Mouse (Mus musculus) adrenal gland, postnatal 25 days (tissue): ENCODE measurements around the gene Olfml3. TPM values are rescaled to one million over a fixed set of nuclear protein-coding genes. Genes with fewer than 3 reads are reported as not detected.

Experiments used
- DNase-seq: peaks from one replicate; pipeline ENCODE4 v3.0.0; 2021; ENCODE audit warnings: mixed read lengths
- long read RNA-seq: library from polyadenylated mRNA; stranded (forward); transcript quantifications from one replicate; pipeline ENCODE4 v2.0.0, GENCODE M21; 2021
- total RNA-seq: library from RNA; stranded (reverse); gene quantifications from 2 replicates; pipeline ENCODE4 v1.2.3, GENCODE M21; 2021

Gene Olfml3
- 6.9 and 9.0 TPM in 2 replicates for total RNA-seq
- long read RNA-seq, full-length matches to known transcripts: 11 of 13 reads
- long read RNA-seq, partial matches to known transcripts: 0 of 13 reads
- long read RNA-seq, other reads (novel, unspliced or antisense): 2 of 13 reads

DNA sequence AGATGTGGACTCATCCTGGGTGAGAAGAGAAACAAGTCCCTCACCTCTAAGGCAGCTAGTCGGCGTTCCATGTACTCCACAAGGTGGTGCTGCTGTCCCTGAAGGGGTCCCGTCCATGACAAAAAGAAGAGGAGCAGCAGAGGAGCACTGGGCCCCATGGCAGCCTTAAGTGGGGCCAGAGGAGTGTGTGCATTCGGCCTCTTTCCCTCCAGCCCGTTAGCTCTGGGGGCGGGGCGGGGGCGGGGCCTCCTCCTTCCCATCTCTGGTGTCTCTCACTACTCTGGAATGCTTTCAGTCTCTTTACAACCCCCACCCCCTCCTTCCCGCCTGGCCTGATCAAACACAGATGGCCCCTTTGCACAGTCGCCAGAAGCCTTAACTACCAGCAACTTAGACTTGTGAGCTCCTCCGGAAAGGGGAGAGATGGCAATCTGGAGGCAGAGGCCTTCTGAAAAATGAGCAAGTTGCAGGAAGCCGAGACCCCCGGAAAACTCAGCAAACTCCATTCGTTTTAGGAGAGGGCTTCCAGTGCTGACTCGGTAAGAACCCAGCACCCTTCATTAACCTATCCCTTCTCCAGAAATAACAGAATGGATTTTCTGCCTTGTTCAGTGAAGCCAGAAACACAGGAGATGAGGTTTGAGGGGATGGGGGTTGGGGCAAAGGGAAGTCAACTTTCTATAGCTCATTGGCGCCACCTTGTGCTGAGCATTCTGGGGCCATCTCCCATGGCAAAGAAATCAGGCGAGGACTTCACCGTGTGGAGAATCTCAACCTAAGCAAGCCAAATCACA lies at the start of gene Olfml3:
Gene Olfml3, minus strand, starts transcription at position 224 of the 794 bp plus-strand sequence.
- DNase-seq: peak; percentile 87

DNA sequence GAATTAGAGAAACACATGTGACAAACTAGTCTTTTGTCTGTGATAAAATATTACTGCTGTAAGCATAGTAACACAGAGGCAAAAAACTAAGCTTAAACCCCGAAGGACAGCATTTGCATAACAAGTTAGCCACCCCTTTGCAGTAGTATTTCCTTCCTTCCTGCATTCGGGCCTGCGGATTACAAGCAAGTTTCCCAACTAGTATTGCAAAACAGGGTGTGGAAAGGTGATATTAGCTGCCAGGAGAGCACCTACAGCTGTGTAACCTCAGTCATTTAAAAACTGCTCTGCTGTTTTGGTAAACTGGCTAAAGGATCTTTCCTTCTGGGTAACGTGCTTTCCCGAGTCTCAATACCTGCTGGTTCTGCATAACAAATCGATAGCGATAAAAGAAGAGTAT lies 49.4 kb upstream of the Olfml3 start:
- no peak for DNase-seq

DNA sequence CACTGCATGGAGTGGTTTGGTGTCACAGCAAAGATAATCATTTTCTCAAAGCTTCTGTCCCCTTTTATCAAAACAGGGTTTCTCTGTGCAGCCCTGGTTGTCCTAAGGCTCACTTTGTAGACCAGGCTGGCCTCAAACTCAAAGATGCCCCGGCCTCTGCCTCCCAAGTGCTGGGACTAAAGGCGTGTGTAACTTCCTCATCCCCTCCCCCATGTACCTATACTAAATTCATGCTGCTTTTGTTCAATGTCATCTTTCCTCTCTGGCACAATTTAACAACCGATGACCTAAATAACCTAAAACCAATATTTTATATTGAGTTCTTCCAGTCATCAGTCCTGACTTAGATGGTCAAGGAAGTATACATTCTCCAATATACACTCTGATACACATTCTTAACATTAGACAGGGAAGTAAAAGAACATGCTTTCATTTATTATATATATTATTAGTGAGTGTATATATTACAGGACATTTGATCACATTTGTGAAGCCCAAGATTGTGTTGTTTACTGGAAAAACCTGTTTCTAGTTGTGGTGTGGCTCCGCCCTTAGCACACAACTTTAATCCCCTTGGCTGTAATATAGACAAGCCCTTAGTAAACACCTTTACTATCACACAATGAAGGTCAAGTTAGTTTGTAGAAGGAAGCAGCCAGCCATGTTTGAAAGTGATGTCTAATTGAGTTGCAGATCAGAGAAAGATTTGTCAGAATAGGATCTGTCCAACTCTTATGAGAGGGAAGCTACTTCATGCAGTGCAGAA lies 45.2 kb upstream of the Olfml3 start:
- DNase-seq: no peak

DNA sequence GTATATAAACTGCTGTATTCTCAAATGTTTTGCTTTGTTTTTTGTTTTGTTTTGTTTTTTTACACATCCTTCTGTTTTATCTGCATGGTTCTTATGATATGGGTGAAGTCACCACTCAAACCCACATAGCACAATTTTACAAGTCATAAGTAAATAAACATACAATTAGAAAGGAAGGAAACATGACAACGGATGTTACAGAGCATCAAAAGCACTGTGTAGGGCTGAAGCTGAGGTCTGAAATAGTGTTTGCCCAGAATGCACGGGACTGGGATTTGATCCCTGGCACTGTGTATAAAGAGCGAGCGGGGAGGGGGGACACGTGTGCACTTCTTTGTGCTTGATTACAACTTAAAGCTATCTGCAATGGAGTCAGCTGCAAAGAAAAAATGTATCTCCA lies 43.0 kb upstream of the Olfml3 start:
- no peak for DNase-seq

DNA sequence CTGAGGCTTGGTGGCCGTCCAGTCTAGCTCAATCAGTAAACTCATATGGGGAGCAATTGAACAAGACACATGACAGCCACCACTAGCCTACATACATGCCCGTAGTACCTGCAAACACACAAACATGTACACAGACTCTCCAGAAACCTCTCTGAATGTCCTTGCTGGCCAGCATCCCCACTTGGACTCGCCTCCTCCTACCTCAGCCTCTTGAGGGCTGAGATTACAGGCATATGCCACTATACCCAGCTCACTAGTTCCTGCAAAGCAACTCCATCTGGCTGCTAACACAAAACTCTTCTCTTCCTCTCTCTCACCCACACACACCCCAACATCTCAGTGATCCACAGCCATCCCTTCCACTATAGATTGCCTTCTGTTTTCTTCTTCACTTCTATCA lies 42.5 kb upstream of the Olfml3 start:
- no peak for DNase-seq

DNA sequence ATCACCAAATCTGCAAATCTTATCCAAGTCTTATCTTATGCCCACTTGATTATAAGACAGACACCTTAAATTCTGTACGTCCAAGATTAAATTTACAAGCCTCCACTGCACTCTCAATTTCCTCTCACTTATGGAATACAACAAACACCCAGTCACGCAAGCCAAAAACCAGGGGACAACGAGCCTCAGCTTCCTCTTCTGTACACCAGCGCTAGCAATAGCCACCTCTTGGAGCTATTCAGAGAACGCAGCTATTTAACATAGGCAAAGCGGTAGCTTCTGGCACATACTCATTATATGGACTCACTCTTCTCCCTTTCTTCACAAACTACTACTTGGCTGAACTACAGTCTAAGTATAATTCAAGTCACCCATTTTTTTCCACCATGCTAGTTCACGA lies 41.4 kb upstream of the Olfml3 start:
- no peak for DNase-seq

DNA sequence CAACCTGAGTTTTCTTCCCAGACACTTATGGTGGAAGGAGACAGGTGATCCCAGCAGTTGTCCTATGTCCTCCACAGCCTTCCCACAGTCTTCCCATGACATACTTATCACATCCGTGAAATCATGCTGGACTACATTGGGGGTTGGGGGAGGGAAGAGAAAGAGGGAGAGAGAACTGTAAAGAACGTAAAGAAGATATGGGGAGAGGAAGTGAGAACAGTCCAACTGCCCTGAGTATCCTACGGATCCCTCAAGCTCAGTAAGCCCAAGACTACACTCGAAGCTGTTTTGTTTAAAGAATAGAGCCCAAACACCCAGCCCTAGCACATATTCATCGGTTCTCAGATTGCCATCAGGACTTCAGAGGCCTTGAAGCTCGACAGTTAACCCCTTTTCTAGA lies 40.9 kb upstream of the Olfml3 start:
- no peak for DNase-seq

DNA sequence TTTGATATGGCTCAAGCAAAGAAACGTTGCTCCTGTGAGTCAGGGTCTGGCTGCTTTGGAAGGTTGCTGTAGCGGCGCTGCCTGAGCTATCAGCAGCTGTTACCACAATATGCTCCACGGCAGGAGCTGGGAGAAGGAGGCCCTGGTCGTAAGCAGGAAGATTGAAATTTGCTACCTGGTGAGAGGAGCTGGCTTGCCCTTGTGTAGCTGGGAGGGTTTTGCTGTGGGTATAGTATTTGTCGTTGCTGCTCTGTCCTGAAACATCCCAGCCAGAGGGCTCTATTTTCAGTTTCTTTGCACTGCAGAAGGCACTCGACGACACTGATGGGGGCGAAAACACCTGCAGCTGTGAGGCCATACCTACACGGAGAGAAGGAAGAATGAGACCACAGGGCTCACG lies 40.1 kb upstream of the Olfml3 start:
- no peak for DNase-seq

DNA sequence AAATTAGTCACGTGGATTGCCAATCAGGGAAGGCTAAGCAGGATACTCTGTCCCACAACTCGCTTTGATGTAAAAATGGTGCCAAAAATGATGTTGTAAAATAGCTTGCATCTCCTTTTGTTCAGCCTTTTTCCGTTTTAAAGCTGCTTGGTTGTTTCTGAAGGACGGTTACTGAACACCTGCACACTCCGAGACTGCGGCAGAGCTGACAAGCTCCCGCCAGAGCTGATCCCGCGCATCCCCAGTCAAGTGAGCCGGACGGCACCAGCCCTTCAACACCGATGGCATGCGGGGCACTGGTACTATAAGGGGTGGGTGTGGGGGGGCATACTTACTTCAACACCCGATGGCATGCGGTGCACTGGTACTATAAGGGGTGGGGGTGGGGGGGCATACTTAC lies 36.2 kb upstream of the Olfml3 start:
- DNase-seq: no peak

DNA sequence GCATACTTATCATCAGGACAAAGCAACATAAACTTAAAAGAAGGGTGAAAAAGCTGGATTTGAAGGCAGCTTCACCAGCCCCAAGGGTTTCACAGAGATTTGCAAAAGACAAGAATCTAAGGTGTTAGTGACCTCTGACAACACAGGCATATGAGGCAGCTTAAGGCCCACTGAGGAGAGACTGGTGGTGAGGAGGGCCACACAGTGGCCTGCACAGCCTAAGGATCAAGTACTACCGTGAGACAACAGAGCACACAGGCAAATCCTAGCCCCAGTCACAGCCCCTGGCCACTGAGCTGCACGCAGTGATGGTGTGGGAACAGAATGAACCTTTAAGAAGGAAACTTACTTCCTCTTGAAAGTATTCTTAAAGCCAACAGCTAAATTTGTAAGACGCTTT lies 35.7 kb upstream of the Olfml3 start:
- no peak for DNase-seq

DNA sequence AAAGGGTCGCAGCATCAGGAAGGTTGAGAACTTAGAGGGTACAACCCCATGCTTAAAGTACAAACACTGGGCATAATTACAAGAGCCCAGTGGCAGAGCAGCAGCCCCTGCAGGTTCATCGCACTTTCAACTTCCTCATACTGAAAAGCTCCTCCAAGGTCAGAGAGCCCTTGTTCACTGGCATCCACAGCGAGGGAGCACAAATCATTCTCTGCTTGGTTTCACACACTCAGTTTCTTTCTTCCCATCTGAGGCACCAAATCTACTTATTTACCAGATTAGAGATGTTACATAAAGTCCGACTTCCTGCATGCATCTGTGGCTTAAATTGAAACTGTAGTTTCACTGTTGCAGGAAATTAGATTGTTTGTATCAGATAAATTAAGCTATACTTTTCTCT lies 35.0 kb upstream of the Olfml3 start:
- DNase-seq: no peak

DNA sequence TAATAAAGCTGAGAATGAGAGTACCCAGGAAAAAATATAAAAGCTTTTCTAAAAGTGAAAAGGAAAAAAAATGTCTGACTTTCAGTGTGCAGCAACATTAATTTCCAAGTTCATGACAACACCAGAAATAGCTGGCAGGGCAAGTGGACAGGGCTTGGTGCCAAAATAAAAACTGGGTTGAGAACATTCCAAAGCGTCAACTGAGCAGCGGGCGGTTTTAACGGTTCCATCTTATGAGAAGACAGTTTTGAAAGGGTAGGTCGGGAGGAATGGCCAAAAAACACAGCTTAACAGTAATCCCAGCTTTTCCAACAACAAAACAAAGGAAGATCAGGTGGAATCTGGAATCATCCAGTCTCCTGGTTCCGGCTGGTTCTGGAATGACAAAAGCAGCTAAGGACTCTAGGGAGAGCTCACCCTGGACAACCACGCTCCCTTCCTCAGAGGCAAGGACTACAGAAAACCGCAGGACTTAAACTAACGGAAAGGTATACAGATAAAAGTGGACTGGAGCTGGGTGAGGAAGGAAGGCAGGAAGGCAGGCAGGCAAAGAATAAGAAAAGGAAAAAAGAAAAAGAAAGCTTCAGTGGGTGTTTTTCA lies 33.8 kb upstream of the Olfml3 start:
- peak; percentile 76 for DNase-seq

DNA sequence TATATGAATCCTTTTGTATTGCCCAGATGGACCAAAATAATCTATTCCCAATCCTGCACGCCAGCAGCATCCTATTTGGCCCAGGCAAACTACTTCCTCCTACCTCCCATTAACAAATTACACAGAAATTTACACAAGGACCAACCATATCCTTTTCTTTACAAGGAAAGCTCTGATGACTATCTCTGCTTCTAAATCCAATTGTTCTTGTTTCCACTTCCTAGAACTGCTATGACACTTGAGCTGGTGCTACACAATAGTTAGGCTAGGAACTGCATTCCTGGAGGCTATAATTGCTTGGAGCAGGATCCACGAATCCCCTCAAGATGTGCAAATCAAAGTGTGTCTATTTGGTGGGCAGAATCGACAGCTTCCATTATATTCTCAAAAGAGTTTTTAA lies 29.0 kb upstream of the Olfml3 start:
- DNase-seq: no peak

DNA sequence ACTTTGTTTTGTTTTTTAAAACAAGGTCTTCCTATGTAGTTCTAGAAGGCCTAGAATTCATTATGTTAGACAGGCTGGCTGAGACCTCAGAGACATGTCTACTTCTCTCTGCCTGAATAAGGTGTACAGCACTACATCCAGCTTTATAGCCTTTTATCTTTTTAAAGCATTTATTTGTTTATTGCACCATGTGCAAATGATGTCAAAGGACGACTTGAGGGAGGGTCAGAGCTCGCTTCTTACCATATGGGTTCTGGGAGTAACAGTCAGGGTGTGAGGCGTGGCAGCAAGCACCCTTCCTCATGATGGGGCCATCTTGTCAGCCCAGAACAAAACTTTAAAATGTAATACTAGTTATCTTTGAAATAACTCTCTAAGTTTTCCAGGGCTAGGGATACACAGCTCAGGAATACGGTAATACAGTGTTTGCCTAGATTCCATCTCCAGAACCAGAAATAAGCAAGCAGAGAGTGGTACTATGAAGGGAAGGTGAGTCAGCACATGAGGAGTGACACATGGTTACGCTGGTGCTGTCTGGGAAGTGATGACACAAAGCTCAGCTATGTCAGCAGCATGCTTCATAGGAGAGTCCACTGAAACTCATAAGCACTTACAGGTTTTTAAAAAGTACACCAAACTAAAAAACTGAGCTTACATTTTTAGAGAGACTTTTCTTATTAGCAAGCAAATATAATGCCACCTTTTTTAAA lies 21.6 kb upstream of the Olfml3 start:
- no peak for DNase-seq

DNA sequence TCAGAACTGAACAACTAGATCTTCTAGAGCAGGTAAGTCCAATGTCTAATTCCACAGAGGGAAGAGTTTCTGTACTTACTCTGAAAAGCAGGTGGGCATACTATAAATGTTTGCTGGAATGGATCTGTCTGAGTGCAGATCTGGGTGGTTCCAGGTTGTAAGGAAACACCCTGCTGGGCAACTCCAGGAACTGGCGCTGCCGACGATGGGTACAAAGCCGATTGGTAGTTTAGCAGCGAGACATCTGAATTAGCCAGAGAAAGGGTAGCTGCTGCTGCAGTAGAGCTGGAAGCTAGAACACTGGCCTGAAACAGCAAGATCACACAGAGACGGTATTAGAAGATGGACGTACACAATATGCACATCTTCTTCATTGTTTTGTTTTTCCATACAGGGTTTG lies 20.7 kb upstream of the Olfml3 start:
- DNase-seq: no peak

DNA sequence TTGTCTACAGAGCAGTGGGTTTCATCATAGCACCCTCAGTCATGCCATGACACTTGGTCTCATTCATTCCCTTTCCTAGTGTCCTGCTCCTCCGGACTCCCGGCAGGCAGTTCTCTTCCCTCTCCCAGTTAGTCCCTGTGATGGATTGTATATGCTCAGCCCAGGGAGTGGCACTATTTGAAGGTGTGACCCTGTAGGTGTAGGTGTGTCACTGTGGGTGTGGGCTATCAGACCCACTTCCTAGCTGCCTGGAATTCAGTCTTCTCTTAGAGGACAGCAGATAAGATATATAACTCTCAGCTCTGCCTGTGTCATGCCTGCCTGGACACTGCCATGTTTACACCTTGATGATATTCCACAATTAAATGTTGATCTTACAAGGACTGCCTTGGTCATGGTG lies 19.1 kb upstream of the Olfml3 start:
- DNase-seq: no peak

DNA sequence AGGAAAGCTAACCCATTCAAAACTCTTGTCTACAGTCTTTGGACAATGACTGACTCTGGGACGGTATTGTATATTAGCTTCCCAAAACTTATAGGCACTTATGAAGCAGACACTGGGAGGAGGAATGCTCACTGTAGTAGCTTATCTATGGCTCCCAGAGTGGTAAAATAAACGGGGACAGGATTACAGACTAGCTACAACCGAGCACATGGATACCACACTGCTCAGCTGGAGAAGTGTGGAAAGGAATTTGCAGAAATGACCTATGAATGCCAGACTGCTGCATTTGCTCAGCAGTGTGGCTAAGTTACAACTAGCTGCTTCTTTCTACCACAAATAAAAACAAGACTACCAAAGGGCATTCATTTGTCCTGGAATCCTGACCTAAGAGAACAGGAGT lies 17.6 kb upstream of the Olfml3 start:
- DNase-seq: no peak

DNA sequence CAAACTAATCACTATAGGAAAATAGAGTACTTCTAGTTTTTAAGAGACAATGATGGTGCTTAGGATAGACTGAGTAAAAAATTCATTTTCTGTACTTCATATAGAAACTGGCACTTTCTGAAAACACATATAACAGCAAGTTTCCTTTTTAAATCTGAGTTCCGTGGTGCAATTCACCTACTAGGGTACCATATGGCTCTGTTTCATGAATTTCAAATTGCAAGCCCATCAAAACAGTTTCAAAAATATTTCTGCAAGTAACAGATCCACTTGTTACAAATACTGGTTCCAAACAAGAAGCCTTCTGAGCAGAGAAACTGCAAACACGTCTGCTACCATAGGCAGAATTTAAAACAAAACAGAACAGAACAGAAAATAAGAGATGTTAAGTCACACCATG lies 13.8 kb upstream of the Olfml3 start:
- DNase-seq: no peak

DNA sequence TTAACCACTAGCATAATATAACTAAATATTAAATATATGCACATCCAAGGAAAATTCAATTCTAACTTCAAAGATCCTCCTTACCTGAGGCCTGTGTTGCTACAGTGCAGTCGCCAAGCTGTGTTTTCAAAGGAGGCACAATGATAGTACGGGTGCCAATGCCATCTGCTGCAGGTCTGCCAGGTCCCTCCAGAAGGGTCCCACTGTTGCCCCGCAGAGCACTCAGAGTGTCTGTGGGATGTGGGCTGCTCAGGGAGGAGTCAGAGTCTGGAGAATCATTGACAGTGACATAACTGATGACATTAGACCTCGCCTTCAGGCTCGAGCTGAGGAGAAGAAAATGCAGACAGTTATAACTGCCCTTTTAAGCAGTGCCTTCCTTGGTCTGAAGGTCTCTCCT lies 8.9 kb upstream of the Olfml3 start:
- no peak for DNase-seq

DNA sequence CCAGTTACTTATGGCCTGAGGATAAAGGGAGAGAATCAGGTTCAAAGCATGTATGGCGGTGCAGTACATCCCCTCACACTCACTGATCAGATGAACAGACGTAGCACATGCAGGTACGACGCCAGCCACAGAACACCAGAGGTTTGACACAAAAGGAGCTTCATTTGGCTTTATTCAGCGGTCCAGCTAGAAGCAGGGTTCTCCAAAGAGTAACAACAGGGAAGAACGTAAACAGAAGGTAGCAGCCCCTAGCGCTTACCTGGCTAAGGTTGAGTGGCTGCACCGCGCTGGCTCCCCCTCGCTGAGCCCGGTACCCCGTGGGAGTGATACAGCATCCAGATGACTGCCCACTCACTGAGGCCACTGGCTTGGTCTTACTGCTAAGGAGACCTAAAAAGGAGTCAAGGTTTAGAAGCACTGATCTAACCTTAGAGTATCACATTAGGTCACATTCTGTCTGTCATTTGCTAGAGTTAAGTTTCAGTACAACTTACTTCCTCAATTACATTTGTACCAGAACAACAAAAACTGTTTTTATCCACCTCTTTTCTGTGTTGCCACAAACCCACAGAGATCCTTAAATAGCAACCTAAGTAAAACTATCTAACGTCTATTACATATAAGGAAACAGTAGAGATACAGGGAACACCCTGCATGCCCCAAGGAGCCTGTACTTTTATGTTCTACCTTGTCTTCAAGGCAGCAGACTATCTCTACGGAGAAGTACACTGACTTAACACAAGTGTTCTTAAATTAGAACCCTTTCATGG lies 7.4 kb upstream of the Olfml3 start:
- DNase-seq: no peak

DNA sequence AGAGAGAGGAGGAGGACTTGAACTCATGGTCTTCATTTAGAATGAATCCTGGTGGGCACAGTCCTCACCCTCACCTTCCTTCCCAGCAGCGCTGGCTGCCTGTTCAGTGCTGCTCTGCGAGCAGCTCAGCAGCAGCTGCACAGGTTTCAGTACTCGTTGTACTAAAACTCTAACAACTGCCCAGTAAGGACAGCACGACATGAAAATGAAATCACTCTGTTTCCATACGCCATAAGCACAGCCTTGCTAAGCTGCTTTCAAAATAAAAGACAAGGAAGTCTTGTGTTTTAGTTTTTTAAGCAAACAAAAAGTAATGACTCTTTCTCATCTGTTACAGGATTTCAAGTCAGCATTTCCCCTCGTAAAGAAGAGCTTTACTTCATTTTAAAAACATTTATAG lies 5.4 kb upstream of the Olfml3 start:
- no peak for DNase-seq

DNA sequence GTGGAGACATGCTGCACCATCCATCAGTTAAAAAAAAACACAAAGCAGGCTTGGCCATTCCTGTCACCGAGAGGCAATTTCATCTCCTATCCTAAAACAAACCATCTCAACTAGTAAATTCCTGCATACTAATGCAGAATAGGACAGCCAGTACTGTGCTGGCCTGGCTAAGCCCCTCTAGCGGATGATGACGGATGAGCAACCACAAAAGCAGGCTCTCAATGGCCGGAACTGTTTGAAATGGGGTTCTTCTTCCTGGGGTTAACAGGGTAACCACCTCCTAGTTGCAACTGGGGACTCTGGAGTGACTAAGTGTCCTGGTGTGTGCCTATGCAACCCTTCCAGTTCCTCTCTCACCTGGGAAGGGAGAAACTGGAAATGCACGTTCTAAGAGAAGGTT lies 2.5 kb upstream of the Olfml3 start:
- DNase-seq: no peak
